Mouse (Mus musculus): ENCODE measurements around the gene Arhgap35. TPM values are rescaled to one million over a fixed set of nuclear protein-coding genes. Genes with fewer than 3 reads are reported as not detected.

The Arhgap35 gene
- polyA plus RNA-seq, 1 experiment from 2014 or later, result 16.8 TPM

Other genes with a start within 250 kb of the Arhgap35 start
- 291 and 292 TPM in 2 replicates for gene Sae1, start 227.2 kb downstream of the Arhgap35 start, polyA plus RNA-seq (2015; fragmentation: Nextera tagmentation; extraction: Ambion mirVana)
- gene Zc3h4, start 214.1 kb downstream of the Arhgap35 start, polyA plus RNA-seq (2015; fragmentation: Nextera tagmentation; extraction: Ambion mirVana), result 16.9 and 17.0 TPM in 2 replicates
- gene Tmem160, start 162.2 kb downstream of the Arhgap35 start, polyA plus RNA-seq (2015; fragmentation: Nextera tagmentation; extraction: Ambion mirVana), result 48.6 and 49.6 TPM in 2 replicates
- 0.33 and 0.47 TPM in 2 replicates for gene Npas1, start 137.3 kb downstream of the Arhgap35 start, polyA plus RNA-seq (2015; fragmentation: Nextera tagmentation; extraction: Ambion mirVana)
- gene Ceacam15, start 60.7 kb upstream of the Arhgap35 start, polyA plus RNA-seq (2015; fragmentation: Nextera tagmentation; extraction: Ambion mirVana), result not detected in 2 replicates
- gene Ceacam9, start 106.9 kb upstream of the Arhgap35 start, polyA plus RNA-seq (2015; fragmentation: Nextera tagmentation; extraction: Ambion mirVana), result not detected in 2 replicates
- 273 and 275 TPM in 2 replicates for gene Ap2s1, start 123.4 kb upstream of the Arhgap35 start, polyA plus RNA-seq (2015; fragmentation: Nextera tagmentation; extraction: Ambion mirVana)
- 34.5 and 35.5 TPM in 2 replicates for gene Slc1a5, start 166.3 kb upstream of the Arhgap35 start, polyA plus RNA-seq (2015; fragmentation: Nextera tagmentation; extraction: Ambion mirVana)
- 108 and 114 TPM in 2 replicates for gene Strn4, start 200.9 kb upstream of the Arhgap35 start, polyA plus RNA-seq (2015; fragmentation: Nextera tagmentation; extraction: Ambion mirVana)
- gene Fkrp, start 201.7 kb upstream of the Arhgap35 start, polyA plus RNA-seq (2015; fragmentation: Nextera tagmentation; extraction: Ambion mirVana), result 27.8 and 30.3 TPM in 2 replicates
- gene Prkd2, start 227.9 kb upstream of the Arhgap35 start, polyA plus RNA-seq (2015; fragmentation: Nextera tagmentation; extraction: Ambion mirVana), result 22.1 and 23.0 TPM in 2 replicates

Data from embryonic facial prominence, embryonic 15.5 days (tissue).